Mouse (Mus musculus) lung, postnatal 10 days (tissue): ENCODE results near the gene Lcn8.
A peak's percentile ranks its signal among the peaks of the same experiment; 100 is the strongest.

Experiments used
- DNase-seq: peaks from one replicate; pipeline ENCODE4 v3.0.0; 2021

Lcn8 gene

GRCm38 (mm10) chr2:25652902-25653301 is at the start of gene Lcn8:
Gene Lcn8 (plus strand): TSS chr2:25653120.
- no peak for DNase-seq

- peak; percentile 93 for DNase-seq
These were observed 44.9 kb upstream of the Lcn8 start, which contains the start of gene Rabl6 for GRCm38 (mm10) chr2:25607761-25608622. Gene Rabl6 (minus strand): TSS chr2:25608521.

- DNase-seq, result no peak
These were observed 44.2 kb upstream of the Lcn8 start for GRCm38 (mm10) chr2:25608671-25609070.

GRCm38 (mm10) chr2:25616398-25616797 is 36.5 kb upstream of the Lcn8 start:
- no peak for DNase-seq

- DNase-seq, result no peak
These were observed 35.3 kb upstream of the Lcn8 start, which contains the start of gene Ccdc183 for GRCm38 (mm10) chr2:25617578-25617977. Gene Ccdc183 (minus strand): TSS chr2:25617678.

GRCm38 (mm10) chr2:25620386-25620785 is 32.5 kb upstream of the Lcn8 start:
- DNase-seq, result no peak

- DNase-seq, result no peak
These were observed 32.1 kb upstream of the Lcn8 start for GRCm38 (mm10) chr2:25620852-25621228.

- DNase-seq, result peak; percentile 96
These were observed 31.4 kb upstream of the Lcn8 start, which contains the start of gene Tmem141 for GRCm38 (mm10) chr2:25621229-25622200. Gene Tmem141 (minus strand): TSS chr2:25622005.

GRCm38 (mm10) chr2:25625986-25626385 is 26.9 kb upstream of the Lcn8 start:
- no peak for DNase-seq

GRCm38 (mm10) chr2:25627811-25628210 is 25.1 kb upstream of the Lcn8 start, which contains the start of gene Fcna:
Gene Fcna (minus strand): TSS chr2:25628030.
- DNase-seq, result no peak

GRCm38 (mm10) chr2:25628738-25629137 is 24.2 kb upstream of the Lcn8 start:
- no peak for DNase-seq

- no peak for DNase-seq
These were observed 19.3 kb upstream of the Lcn8 start for GRCm38 (mm10) chr2:25633616-25634015.

- no peak for DNase-seq
These were observed 18.9 kb upstream of the Lcn8 start for GRCm38 (mm10) chr2:25634046-25634445.

GRCm38 (mm10) chr2:25639890-25640289 is 13.0 kb upstream of the Lcn8 start:
- peak; percentile 52 for DNase-seq

GRCm38 (mm10) chr2:25654502-25654901 is 1.6 kb downstream of the Lcn8 start:
- no peak for DNase-seq

- DNase-seq, result peak; percentile 23
These were observed 3.8 kb downstream of the Lcn8 start for GRCm38 (mm10) chr2:25656691-25657090.

GRCm38 (mm10) chr2:25657246-25657645 is 4.3 kb downstream of the Lcn8 start:
- DNase-seq, result peak; percentile 8

- no peak for DNase-seq
These were observed 4.7 kb downstream of the Lcn8 start, which contains the start of gene Lcn5 for GRCm38 (mm10) chr2:25657652-25658051. Gene Lcn5 (plus strand): TSS chr2:25657952.

GRCm38 (mm10) chr2:25660279-25660678 is 7.4 kb downstream of the Lcn8 start:
- no peak for DNase-seq

- no peak for DNase-seq
These were observed 8.5 kb downstream of the Lcn8 start for GRCm38 (mm10) chr2:25661245-25661970.

GRCm38 (mm10) chr2:25663511-25663910 is 10.6 kb downstream of the Lcn8 start:
- DNase-seq, result peak; percentile 68

- DNase-seq, result no peak
These were observed 11.2 kb downstream of the Lcn8 start for GRCm38 (mm10) chr2:25664125-25664524.
